8 mouse cellular contexts compared by ENCODE assay signal in the genomic region with DNA sequence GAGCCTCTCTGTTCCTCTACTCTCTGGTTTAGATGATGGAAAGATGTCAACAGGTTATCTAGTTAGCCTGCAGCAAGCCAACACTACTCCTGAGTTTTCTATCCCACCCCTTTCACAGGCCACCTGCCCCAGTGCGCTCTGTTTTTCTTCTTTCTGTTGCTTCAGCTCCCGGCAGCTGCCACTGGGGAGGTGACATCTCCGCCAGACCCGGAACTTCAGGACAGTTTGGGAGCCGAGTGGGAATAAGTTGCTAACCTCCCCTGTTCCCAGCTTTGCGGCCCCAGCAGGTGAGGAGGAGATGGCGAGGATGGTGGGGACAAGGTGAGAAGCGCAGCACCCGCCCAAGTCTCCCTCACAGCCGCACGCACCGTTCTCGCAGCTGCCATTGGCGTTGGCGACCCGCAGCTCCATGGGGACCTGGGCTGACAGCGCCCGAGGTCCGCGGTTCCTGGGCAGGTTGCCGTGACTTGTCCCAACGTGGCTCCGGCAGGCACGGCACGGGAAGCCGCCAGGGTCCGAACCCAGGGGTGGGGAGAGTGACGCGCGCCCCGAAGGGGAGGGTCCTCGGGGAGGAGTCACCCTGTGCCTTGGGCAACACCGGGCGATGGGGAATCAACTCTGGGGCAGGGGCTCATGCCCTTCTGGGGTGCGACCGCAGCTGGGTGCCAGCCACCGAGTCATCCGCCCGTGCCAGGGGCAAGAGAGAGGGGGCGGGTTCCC. TPM values are rescaled to one million over a fixed set of nuclear protein-coding genes. Genes with fewer than 3 reads are reported as not detected.
DNase-seq lines count a peak whose midpoint lies in the region; ATAC-seq and TF ChIP-seq lines count a peak whose summit lies in the region.

A gene (minus strand): TSS at position 643 of the 720 bp plus-strand sequence.

- H3K4me1 ChIP-seq in embryonic facial prominence, embryonic 15.5 days, result peaks cover 5% of the 10 kb centered on the region; the same call in 1 of the 2 replicates
- no peaks in the 10 kb centered on the region for H3K4me1 ChIP-seq in intestine, embryonic 16.5 days (ENCODE audit: control insufficient read depth, insufficient read depth, low read length)
- H3K4me1 ChIP-seq in midbrain, embryonic 10.5 days, result peaks cover 14% of the 10 kb centered on the region

- H3K4me3 ChIP-seq in layer of hippocampus, adult 2 months, result peak within 1 kb of the TSS; percentile 55
- peak within 1 kb of the TSS; percentile 54 for H3K4me3 ChIP-seq in embryonic facial prominence, embryonic 15.5 days (replicated peaks)
- peak within 1 kb of the TSS; percentile 62 for H3K4me3 ChIP-seq in intestine, embryonic 16.5 days (ENCODE audit: low read length)
- H3K4me3 ChIP-seq in midbrain, embryonic 10.5 days, result peak within 1 kb of the TSS; percentile 66

- H3K36me3 ChIP-seq in embryonic facial prominence, embryonic 15.5 days, result no peaks in the 10 kb centered on the region
- H3K36me3 ChIP-seq in intestine, embryonic 16.5 days (ENCODE audit: control insufficient read depth, insufficient read depth, low read length), result no peaks in the 10 kb centered on the region
- no peaks in the 10 kb centered on the region for H3K36me3 ChIP-seq in midbrain, embryonic 10.5 days

- no peaks in the 10 kb centered on the region for H3K9me3 ChIP-seq in embryonic facial prominence, embryonic 15.5 days (replicated peaks)
- H3K9me3 ChIP-seq in intestine, embryonic 16.5 days (ENCODE audit: control insufficient read depth, low read length), result no peaks in the 10 kb centered on the region
- no peaks in the 10 kb centered on the region for H3K9me3 ChIP-seq in midbrain, embryonic 10.5 days (replicated peaks)

- TF ChIP-seq CTCF in layer of hippocampus, adult 2 months (conservative IDR thresholded peaks at IDR 0.05), result no peak

- peak; percentile 74; the same call in 1 of the 2 replicates for ATAC-seq in embryonic facial prominence, embryonic 15.5 days (ENCODE audit: insufficient number of reproducible peaks, low FRiP score, low TSS enrichment, low read depth)
- peak; percentile 82 for ATAC-seq in intestine, embryonic 16.5 days

- H3K27me3 ChIP-seq in embryonic facial prominence, embryonic 15.5 days, result peaks cover 13% of the 10 kb centered on the region; the same call in 1 of the 2 replicates
- H3K27me3 ChIP-seq in intestine, embryonic 16.5 days (replicated peaks; ENCODE audit: control insufficient read depth, insufficient read depth, low read length), result no peaks in the 10 kb centered on the region
- peaks cover 34% of the 10 kb centered on the region for H3K27me3 ChIP-seq in midbrain, embryonic 10.5 days (ENCODE audit: low read depth, poor library complexity, severe bottlenecking)

- H3K9ac ChIP-seq in embryonic facial prominence, embryonic 15.5 days, result peak within 1 kb of the TSS; percentile 45
- H3K9ac ChIP-seq in intestine, embryonic 16.5 days (ENCODE audit: low read depth, low read length), result peak within 1 kb of the TSS; percentile 76

- peak within 1 kb of the TSS; percentile 43 for H3K27ac ChIP-seq in layer of hippocampus, adult 2 months
- H3K27ac ChIP-seq in embryonic facial prominence, embryonic 15.5 days (replicated peaks), result 0 out of 2 replicates have a peak within 1 kb of the TSS, but pooled peaks have one; percentile 1
- no peak within 1 kb of the TSS for H3K27ac ChIP-seq in intestine, embryonic 16.5 days (ENCODE audit: low read length)
- peak within 1 kb of the TSS; percentile 69 for H3K27ac ChIP-seq in midbrain, embryonic 10.5 days (replicated peaks)

- peak within 1 kb of the TSS; percentile 96 for H3K4me2 ChIP-seq in embryonic facial prominence, embryonic 15.5 days (replicated peaks)
- peak within 1 kb of the TSS; percentile 94 for H3K4me2 ChIP-seq in intestine, embryonic 16.5 days (ENCODE audit: low read depth, low read length)

- peak; percentile 3 to 13 for DNase-seq in layer of hippocampus, adult 2 months (ENCODE audit: low spot score in 2 of 2)
- no peak for DNase-seq in layer of hippocampus, postnatal 14 days (ENCODE audit: low spot score in 2 of 2)
- peak; percentile 66 for DNase-seq in ZHBTc4 (ENCODE audit: low read depth, low spot score)
- DNase-seq in midbrain, embryonic 10.5 days (ENCODE audit: low spot score), result peak; percentile 25
- peak; percentile 68 for DNase-seq in urinary bladder, adult 2 months (ENCODE audit: low spot score)
- no peak for DNase-seq in right cerebral cortex, postnatal 4 days

- under 1% methylated on average over 40 of the region's 40 CpGs for WGBS in embryonic facial prominence, embryonic 15.5 days
- 1% methylated on average over 40 of the region's 40 CpGs for WGBS in intestine, embryonic 16.5 days
- under 1% methylated on average over 40 of the region's 40 CpGs for WGBS in midbrain, embryonic 10.5 days

RNA-seq across cellular contexts. Expression of the gene that starts here (rescaled TPM):
- total RNA-seq in layer of hippocampus, adult 2 months (2021), result 1 to 10 TPM; 1.3 to 1.7 TPM
- total RNA-seq in layer of hippocampus, postnatal 14 days (2021), result 1 to 10 TPM; 4.1 to 4.6 TPM
- polyA plus RNA-seq in embryonic facial prominence, embryonic 15.5 days (2015; fragmentation: Nextera tagmentation; extraction: Ambion mirVana), result 7.1 and 9.5 TPM in 2 replicates
- polyA plus RNA-seq in intestine, embryonic 16.5 days (2015; fragmentation: Nextera tagmentation; extraction: Ambion mirVana), result 3.7 TPM in 2 replicates
- polyA plus RNA-seq in midbrain, embryonic 10.5 days (2016; fragmentation: Nextera tagmentation; extraction: Ambion mirVana), result 1.00 and 1.3 TPM in 2 replicates
- 40.3 and 48.3 TPM in 2 replicates for polyA plus RNA-seq in urinary bladder, adult 2 months (2012; rRNA removed)

Comparison
In these comparisons a context has a peak if more than half of its experiments do, and no peak if none do; other contexts are left out.
1. DNase-seq: peak in layer of hippocampus, adult 2 months (2 of 2), ZHBTc4 (single experiment), midbrain, embryonic 10.5 days (single experiment) and urinary bladder, adult 2 months (single experiment); none in layer of hippocampus, postnatal 14 days (0 of 2) and right cerebral cortex, postnatal 4 days (single experiment).
2. Peak in every context shown above with its lines, with median percentiles within 50 percentile points of each other: H3K4me3 ChIP-seq.